23 mouse cellular contexts compared by ENCODE assay signal in the genomic region with DNA sequence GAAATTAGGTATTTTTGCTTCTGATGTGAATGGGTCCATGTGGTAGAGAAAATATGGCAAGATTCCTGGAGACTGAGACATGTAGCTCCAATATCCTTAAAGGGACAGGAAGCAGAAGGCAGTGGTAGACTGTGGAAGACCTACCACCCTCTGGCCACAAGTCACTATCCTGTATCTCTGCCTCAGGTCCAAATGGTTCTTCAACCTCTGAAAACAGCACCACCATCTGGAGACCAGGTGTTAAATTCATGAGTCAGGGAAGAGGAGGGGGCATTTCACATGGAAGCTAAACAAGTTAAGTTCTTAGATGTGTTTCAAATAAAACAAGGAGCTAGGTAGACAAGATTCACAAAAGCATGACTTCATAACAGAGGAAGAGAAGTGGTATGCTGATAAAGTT.
DNase-seq lines count a peak whose midpoint lies in the region; ATAC-seq and TF ChIP-seq lines count a peak whose summit lies in the region.
"Had no signal": no experiment of that assay in that cellular context is flagged by ENCODE, and none has a peak within 500 bp of the region (broad histone marks: within the 10 kb centered on the region; RNA-seq: fewer than 3 reads in every experiment).

No protein-coding gene starts in this region.

- no peak overlapping the region for H3K27ac ChIP-seq in hindbrain, postnatal 0 days
- H3K27ac ChIP-seq in hindbrain, embryonic 11.5 days (ENCODE audit: low read depth, low read length), result no peak overlapping the region
- H3K27ac ChIP-seq: embryonic facial prominence, embryonic 12.5 days; heart, embryonic 10.5 days; kidney, embryonic 15.5 days; limb, embryonic 12.5 days; macrophage; midbrain, embryonic 10.5 days; neural tube, embryonic 15.5 days had no signal

- H3K36me3 ChIP-seq in hindbrain, postnatal 0 days (ENCODE audit: insufficient read depth, low read length), result no peaks in the 10 kb centered on the region
- no peaks in the 10 kb centered on the region for H3K36me3 ChIP-seq in hindbrain, embryonic 11.5 days (ENCODE audit: control insufficient read depth, insufficient read depth, low read length)
- H3K36me3 ChIP-seq: embryonic facial prominence, embryonic 12.5 days; heart, embryonic 10.5 days; kidney, embryonic 15.5 days; limb, embryonic 12.5 days; midbrain, embryonic 10.5 days; neural tube, embryonic 15.5 days had no signal

- no peak overlapping the region for H3K9ac ChIP-seq in hindbrain, postnatal 0 days (replicated peaks; ENCODE audit: low read length)
- H3K9ac ChIP-seq in hindbrain, embryonic 11.5 days (ENCODE audit: low read depth, low read length), result no peak overlapping the region
- H3K9ac ChIP-seq: embryonic facial prominence, embryonic 12.5 days; kidney, embryonic 15.5 days; limb, embryonic 12.5 days; liver, postnatal 0 days; neural tube, embryonic 15.5 days had no signal

- no peak overlapping the region for H3K4me2 ChIP-seq in hindbrain, postnatal 0 days (ENCODE audit: low read depth, low read length)
- H3K4me2 ChIP-seq in hindbrain, embryonic 11.5 days (replicated peaks; ENCODE audit: low read depth, low read length), result no peak overlapping the region
- H3K4me2 ChIP-seq: embryonic facial prominence, embryonic 12.5 days; kidney, embryonic 15.5 days; limb, embryonic 12.5 days; liver, embryonic 11.5 days; neural tube, embryonic 15.5 days had no signal

- no peaks in the 10 kb centered on the region for H3K4me1 ChIP-seq in hindbrain, postnatal 0 days (ENCODE audit: insufficient read depth, low read length)
- H3K4me1 ChIP-seq in hindbrain, embryonic 11.5 days (replicated peaks; ENCODE audit: control insufficient read depth, insufficient read depth, low read length), result no peaks in the 10 kb centered on the region
- H3K4me1 ChIP-seq: embryonic facial prominence, embryonic 12.5 days; heart, embryonic 10.5 days; kidney, embryonic 15.5 days; limb, embryonic 12.5 days; midbrain, embryonic 10.5 days; neural tube, embryonic 15.5 days had no signal

- H3K9me3 ChIP-seq in hindbrain, postnatal 0 days (ENCODE audit: low read length), result no peaks in the 10 kb centered on the region
- no peaks in the 10 kb centered on the region for H3K9me3 ChIP-seq in hindbrain, embryonic 11.5 days (ENCODE audit: control insufficient read depth, low read length)
- H3K9me3 ChIP-seq: embryonic facial prominence, embryonic 12.5 days; heart, embryonic 10.5 days; kidney, embryonic 15.5 days; limb, embryonic 12.5 days; midbrain, embryonic 10.5 days; neural tube, embryonic 15.5 days had no signal

- H3K4me3 ChIP-seq in hindbrain, postnatal 0 days (ENCODE audit: low read length), result no peak overlapping the region
- H3K4me3 ChIP-seq in hindbrain, embryonic 11.5 days (ENCODE audit: low read depth, low read length), result no peak overlapping the region
- H3K4me3 ChIP-seq: embryonic facial prominence, embryonic 12.5 days; heart, embryonic 10.5 days; kidney, embryonic 15.5 days; limb, embryonic 12.5 days; midbrain, embryonic 10.5 days; neural tube, embryonic 15.5 days had no signal

- no peaks in the 10 kb centered on the region for H3K27me3 ChIP-seq in hindbrain, postnatal 0 days (ENCODE audit: insufficient read depth, low read length)
- no peaks in the 10 kb centered on the region for H3K27me3 ChIP-seq in hindbrain, embryonic 11.5 days (ENCODE audit: control insufficient read depth, insufficient read depth, low read length)
- H3K27me3 ChIP-seq: embryonic facial prominence, embryonic 12.5 days; kidney, embryonic 15.5 days; limb, embryonic 12.5 days; neural tube, embryonic 15.5 days had no signal

- ATAC-seq in hindbrain, postnatal 0 days, result no peak
- no peak for ATAC-seq in hindbrain, embryonic 11.5 days (ENCODE audit: low FRiP score)
- ATAC-seq: hindbrain, embryonic 16.5 days; liver, postnatal 0 days; lung, postnatal 0 days had no signal

- peak; percentile 21; the same call in 1 of the 2 replicates for TF ChIP-seq CTCF in hindbrain, postnatal 0 days (IDR thresholded peaks at IDR 0.05; ENCODE audit: low read depth)

- DNase-seq in hindbrain, postnatal 0 days (ENCODE audit: low spot score), result peak; percentile 24
- DNase-seq in hindbrain, embryonic 11.5 days (ENCODE audit: low spot score), result no peak
- peak; percentile 6 for DNase-seq in retina, postnatal 1 day
- no peak for DNase-seq in retina, embryonic 14.5 days (ENCODE audit: low spot score)
- peak; percentile 25 for DNase-seq in brain, adult 2 months (ENCODE audit: low read depth, low spot score)
- no peak for DNase-seq in urinary bladder, adult 18-20 months (ENCODE audit: low spot score in 2 of 2)
- DNase-seq in cerebellum, adult 18-20 months, result no peak
- DNase-seq: adrenal gland, adult 2 months; cerebellum, adult 11-12 months; cerebellum, postnatal 14 days; kidney, adult 11 months; liver, postnatal 0 days; thymus, postnatal 14 days had no signal

Comparison
In these comparisons a context has a peak if more than half of its experiments do, and no peak if none do; other contexts are left out.
1. DNase-seq: peak in hindbrain, postnatal 0 days (single experiment), retina, postnatal 1 day (single experiment) and brain, adult 2 months (single experiment); none in hindbrain, embryonic 11.5 days (single experiment), retina, embryonic 14.5 days (single experiment), urinary bladder, adult 18-20 months (0 of 2) and cerebellum, adult 18-20 months (0 of 2).